Mouse (Mus musculus) embryo, embryonic 10 days (tissue): Measurements from ENCODE around the gene Mrps17.

Experiments
- DNase-seq: peaks from one replicate; pipeline ENCODE4 v3.0.0-alpha.2; 2015; ENCODE audit warnings: low spot score

The Mrps17 gene

DNA sequence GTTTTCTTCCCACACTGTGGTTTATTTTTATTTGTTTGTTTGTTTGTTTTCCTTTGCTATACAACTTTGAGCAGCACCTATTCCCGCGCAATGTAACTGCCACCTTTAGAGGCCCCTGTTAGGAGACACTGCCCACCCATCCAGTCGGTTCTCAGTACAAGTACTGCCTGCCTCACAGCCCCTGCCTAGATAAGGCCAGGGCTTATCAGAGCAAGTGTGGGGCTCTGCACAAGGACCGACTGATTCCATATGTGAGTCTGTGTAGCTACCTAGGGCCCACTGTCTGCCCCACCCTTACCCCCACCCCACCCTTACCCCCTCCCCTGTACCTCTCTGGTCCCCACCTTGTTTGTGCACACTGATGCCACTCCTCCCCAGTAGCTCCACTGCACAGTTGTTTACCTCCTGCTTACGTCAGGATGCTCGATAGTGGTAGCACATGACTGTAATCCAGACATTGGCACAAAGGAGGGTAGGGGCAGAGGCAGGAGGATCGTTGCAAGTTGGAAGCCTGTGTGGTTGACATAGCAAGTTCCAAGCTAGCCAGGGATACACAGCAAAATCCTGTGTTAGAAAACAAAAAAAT, 27.7 kb downstream of the Mrps17 start:
- DNase-seq = no peak

DNA sequence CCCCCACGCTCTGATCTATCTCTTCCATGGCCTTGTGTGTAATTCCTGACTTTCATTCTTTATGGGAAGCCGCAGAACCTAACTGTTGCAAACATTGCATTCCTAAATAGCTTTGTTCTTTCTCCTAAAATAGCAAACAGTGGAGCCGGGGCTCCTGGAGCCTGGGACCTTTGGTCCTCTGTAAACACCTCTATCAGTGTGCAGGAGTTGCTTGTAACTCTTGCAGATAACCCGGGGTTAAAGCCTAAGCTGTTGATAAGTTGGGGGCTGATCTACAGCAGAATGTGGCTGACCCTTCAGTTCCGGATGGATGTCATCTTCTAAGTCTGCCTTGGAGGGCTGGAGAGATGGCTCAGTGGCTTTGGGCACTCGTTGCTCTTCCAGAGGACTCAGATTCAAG, 28.8 kb downstream of the Mrps17 start:
- DNase-seq = no peak

DNA sequence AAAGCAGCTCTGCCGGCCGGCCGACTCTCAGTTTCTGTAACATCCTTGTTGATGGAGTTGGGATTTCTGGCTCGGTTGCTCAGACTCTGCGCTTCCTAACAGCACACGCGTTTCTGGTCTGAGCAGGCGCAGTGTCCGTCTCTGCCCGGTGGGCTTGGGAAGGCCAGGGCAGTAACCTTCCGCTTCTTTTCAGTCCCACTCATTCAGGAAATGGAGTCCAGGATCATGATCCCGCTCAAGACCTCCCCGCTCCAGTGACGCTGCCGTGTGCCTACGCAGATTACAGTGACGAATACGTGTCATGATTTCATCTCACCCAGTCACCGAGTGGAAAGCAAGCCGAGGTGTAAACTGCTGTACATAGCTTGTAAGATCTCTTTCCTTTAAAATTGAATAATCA, 41.6 kb downstream of the Mrps17 start:
- DNase-seq = no peak

DNA sequence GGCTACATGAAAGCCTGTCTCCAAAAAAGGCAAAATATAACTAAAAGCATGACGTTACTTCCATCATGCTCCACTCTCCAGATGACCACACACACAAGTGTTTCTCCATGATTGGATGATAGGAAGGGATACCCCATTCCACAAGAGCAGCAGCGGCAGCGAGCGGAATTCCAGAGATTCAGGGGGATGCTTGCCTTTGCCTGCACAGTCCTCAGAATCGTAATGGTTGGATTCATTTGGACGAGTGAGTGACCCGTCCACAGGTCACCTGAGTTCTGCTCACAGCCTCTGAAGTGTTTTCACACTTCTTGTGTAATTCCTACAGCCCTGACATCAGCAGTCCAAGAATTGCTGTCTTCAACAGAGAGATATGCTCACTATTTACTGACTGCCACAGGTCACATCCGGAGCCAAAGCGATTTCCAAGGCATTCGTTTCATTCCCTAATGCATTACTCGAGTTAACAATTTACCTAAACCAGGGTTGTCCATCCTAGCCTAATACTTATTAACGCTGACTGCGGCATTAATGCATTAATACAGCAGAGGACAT, 44.7 kb downstream of the Mrps17 start:
- DNase-seq = no peak

GRCm38 (mm10) chr5:129761865-129762540, 46.7 kb downstream of the Mrps17 start:
- DNase-seq = no peak

GRCm38 (mm10) chr5:129770443-129771355, 55.4 kb downstream of the Mrps17 start:
- no peak for DNase-seq
